Mouse (Mus musculus): Measurements from ENCODE around the gene Xrcc5. TPM values are rescaled to one million over a fixed set of nuclear protein-coding genes. Genes with fewer than 3 reads are reported as not detected.

Gene Xrcc5
- polyA plus RNA-seq, 1 experiment from 2014 or later: 16.7 TPM

DNA sequence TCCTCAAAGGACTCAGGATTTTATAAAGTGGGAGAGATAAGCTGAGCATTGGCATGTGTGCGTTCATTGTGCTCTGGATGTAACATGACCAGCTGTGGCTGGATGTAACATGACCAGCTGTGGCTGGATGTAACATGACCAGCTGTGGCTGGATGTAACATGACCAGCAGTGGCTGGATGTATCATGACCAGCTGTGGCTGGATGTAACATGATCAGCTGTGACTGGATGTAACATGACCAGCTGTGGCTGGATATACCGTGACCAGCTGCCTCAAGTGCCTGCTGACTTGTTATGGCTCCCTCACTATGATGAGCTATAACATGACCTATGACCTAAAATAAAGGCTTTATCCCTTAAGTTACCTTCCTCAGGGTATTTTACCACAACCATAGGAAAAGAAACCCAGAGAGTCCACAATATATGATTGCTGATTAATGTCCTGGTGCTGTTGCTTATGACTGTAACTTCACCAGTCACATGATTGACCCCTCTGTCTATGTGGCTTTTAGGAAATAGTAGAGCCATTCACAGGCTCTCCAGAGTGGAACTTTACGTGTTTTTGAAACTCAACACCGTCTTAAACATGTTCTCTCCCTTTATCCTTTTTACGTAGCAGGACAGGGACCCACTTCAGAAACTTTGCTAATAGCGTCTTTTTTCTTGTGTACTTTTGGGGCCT, 2.7 kb downstream of the Xrcc5 start:
- no peak for ATAC-seq (ENCODE audit: low FRiP score)
- H3K27me3 ChIP-seq (ENCODE audit: control insufficient read depth, insufficient read depth, low read length): no peaks in the 10 kb centered on the region
- H3K27ac ChIP-seq: no peak overlapping the region
- no peak overlapping the region for H3K4me3 ChIP-seq (replicated peaks; ENCODE audit: low read length)
- H3K4me1 ChIP-seq (replicated peaks; ENCODE audit: control insufficient read depth, insufficient read depth, low read length): peaks cover 9% of the 10 kb centered on the region
- H3K36me3 ChIP-seq (replicated peaks; ENCODE audit: control insufficient read depth, insufficient read depth): no peaks in the 10 kb centered on the region
- no peak for DNase-seq (ENCODE audit: low spot score)
- H3K9me3 ChIP-seq (ENCODE audit: control insufficient read depth, low read length): no peaks in the 10 kb centered on the region
- 70% methylated on average over 6 of the region's 6 CpGs for WGBS
- H3K9ac ChIP-seq: no peak overlapping the region
- H3K4me2 ChIP-seq (replicated peaks): no peak overlapping the region

DNA sequence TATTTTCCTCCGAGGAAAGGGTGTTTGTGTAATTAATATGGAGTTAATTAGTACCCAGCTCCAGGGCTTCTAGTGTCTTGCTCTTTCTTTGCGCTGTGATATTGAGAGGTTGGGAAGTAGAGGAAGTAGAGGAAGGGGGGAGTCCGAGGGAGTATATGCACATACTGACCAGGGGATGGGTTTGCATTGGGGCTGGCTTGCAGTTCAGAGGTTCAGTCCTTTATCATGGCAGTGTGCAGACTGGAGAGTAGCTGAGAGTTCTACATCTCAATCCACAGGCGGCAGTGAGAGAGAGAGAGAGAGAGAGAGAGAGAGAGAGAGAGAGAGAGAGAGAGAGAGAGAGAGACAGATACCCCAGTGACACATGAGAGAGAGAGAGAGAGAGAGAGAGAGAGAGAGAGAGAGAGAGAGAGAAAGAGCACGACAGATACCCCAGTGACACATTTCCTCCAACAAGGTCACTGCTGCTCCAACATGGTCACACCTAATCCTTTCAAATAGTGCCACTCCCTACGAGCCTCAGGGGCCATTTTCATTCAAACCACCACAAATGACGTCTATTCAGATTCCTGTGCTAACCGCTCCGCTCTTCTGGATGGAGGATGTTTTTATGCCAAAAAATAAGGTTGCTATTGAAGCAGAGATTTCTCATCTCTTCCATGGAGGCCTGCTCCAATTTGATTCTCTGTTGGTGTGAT, 5.6 kb downstream of the Xrcc5 start:
- H3K9ac ChIP-seq: no peak overlapping the region
- H3K4me3 ChIP-seq (replicated peaks; ENCODE audit: low read length): no peak overlapping the region
- no peaks in the 10 kb centered on the region for H3K27me3 ChIP-seq (ENCODE audit: control insufficient read depth, insufficient read depth, low read length)
- no peaks in the 10 kb centered on the region for H3K9me3 ChIP-seq (ENCODE audit: control insufficient read depth, low read length)
- H3K4me1 ChIP-seq (replicated peaks; ENCODE audit: control insufficient read depth, insufficient read depth, low read length): peaks cover 8% of the 10 kb centered on the region
- no peak overlapping the region for H3K4me2 ChIP-seq (replicated peaks)
- no peak for DNase-seq (ENCODE audit: low spot score)
- H3K36me3 ChIP-seq (replicated peaks; ENCODE audit: control insufficient read depth, insufficient read depth): 0 out of 2 replicates have a peak, but pooled peaks cover 10% of the 10 kb centered on the region
- ATAC-seq (ENCODE audit: low FRiP score): no peak
- WGBS: 88% methylated on average over 9 of the region's 9 CpGs
- no peak overlapping the region for H3K27ac ChIP-seq

GRCm38 (mm10) chr1:72313399-72314039, 6.3 kb downstream of the Xrcc5 start:
- Histone ChIP-seq H3K4me2 (replicated peaks) (no peak overlapping the region), H3K4me1 (replicated peaks; ENCODE audit: control insufficient read depth, insufficient read depth, low read length) (peaks cover 2% of the 10 kb centered on the region), H3K4me3 (replicated peaks; ENCODE audit: low read length) (no peak overlapping the region), H3K27ac (no peak overlapping the region), H3K27me3 (ENCODE audit: control insufficient read depth, insufficient read depth, low read length) (no peaks in the 10 kb centered on the region), H3K36me3 (replicated peaks; ENCODE audit: control insufficient read depth, insufficient read depth) (0 out of 2 replicates have a peak, but pooled peaks cover 10% of the 10 kb centered on the region), H3K9me3 (ENCODE audit: control insufficient read depth, low read length) (no peaks in the 10 kb centered on the region), H3K9ac (no peak overlapping the region)
- ATAC-seq (ENCODE audit: low FRiP score) (no peak), DNase-seq (ENCODE audit: low spot score) (peak; percentile 83)
- 78% methylated on average over 5 of the region's 5 CpGs for WGBS

DNA sequence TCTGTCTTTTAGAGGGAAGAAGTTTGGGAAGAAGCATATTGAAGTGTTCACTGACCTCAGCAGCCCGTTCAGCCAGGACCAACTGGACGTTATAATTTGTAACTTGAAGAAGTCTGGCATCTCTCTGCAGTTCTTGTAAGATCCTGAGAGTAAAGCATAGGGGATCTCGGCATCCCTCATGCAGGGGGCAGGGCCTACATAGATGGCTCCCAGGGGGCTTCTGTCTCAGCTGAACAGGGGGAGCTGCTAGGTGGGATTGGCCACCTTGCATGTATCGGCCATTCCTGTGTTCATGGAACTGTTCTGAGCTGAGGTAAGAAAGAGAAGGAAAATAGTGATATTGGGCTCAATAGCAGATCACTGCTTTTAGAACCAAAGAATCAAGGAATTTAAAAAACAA, 8.2 kb downstream of the Xrcc5 start:
- no peak for ATAC-seq (ENCODE audit: low FRiP score)
- Histone ChIP-seq H3K27me3 (ENCODE audit: control insufficient read depth, insufficient read depth, low read length) (no peaks in the 10 kb centered on the region), H3K4me1 (replicated peaks; ENCODE audit: control insufficient read depth, insufficient read depth, low read length) (no peaks in the 10 kb centered on the region), H3K9ac (no peak overlapping the region), H3K36me3 (replicated peaks; ENCODE audit: control insufficient read depth, insufficient read depth) (peaks cover 17% of the 10 kb centered on the region; the same call in 1 of the 2 replicates), H3K9me3 (ENCODE audit: control insufficient read depth, low read length) (no peaks in the 10 kb centered on the region), H3K4me3 (replicated peaks; ENCODE audit: low read length) (no peak overlapping the region), H3K4me2 (replicated peaks) (no peak overlapping the region), H3K27ac (no peak overlapping the region)
- DNase-seq (ENCODE audit: low spot score): no peak
- WGBS: 81% methylated on average over 4 of the region's 4 CpGs

DNA sequence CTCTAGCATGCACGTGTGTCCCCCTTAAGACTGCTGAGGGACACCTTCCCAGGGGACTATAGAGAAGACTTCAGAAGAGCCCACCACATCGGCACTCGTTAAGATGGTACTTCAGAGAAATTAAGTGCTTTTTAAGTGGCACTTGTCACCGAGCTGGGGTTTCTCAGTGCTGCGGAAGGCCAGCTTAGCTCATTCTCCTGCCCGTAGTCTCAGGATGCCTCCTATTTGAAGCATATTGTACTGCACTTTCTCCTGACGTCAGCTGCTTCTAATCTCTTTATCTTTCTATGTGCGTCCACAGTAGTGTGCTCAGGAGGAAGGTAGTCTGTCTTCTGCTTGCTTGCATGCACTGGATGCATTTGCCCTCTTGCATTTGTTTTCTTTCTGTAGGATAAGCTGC, 9.2 kb downstream of the Xrcc5 start:
- H3K4me2 ChIP-seq (replicated peaks): no peak overlapping the region
- no peak overlapping the region for H3K9ac ChIP-seq
- H3K4me1 ChIP-seq (replicated peaks; ENCODE audit: control insufficient read depth, insufficient read depth, low read length): no peaks in the 10 kb centered on the region
- no peak overlapping the region for H3K27ac ChIP-seq
- H3K9me3 ChIP-seq (ENCODE audit: control insufficient read depth, low read length): no peaks in the 10 kb centered on the region
- H3K4me3 ChIP-seq (replicated peaks; ENCODE audit: low read length): no peak overlapping the region
- H3K36me3 ChIP-seq (replicated peaks; ENCODE audit: control insufficient read depth, insufficient read depth): peaks cover 22% of the 10 kb centered on the region; the same call in 1 of the 2 replicates
- 81% methylated on average over 8 of the region's 8 CpGs for WGBS
- ATAC-seq (ENCODE audit: low FRiP score) (no peak), DNase-seq (ENCODE audit: low spot score) (peak; percentile 27)
- no peaks in the 10 kb centered on the region for H3K27me3 ChIP-seq (ENCODE audit: control insufficient read depth, insufficient read depth, low read length)

DNA sequence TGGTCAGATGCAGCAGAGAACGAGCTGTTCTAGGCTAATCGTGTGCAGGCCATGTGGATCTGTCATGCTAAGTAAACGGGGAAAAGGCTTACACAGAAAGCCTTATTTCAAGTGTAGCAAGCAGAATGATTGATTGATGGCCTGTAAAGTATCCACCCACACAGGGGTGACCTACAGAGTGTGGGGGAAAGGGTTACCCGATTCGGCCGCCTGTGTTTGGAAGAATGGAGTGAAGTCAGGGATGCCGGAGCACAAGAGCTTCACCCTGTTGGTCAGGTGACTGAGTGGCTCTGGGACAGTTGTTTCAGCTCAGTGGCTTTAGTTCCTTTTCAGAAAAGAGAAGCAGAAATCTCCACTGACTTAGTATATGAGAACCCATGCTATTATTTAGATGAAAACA, 9.7 kb downstream of the Xrcc5 start:
- DNase-seq (ENCODE audit: low spot score): no peak
- Histone ChIP-seq H3K4me1 (replicated peaks; ENCODE audit: control insufficient read depth, insufficient read depth, low read length) (no peaks in the 10 kb centered on the region), H3K4me3 (replicated peaks; ENCODE audit: low read length) (no peak overlapping the region), H3K27ac (no peak overlapping the region), H3K4me2 (replicated peaks) (no peak overlapping the region), H3K9me3 (ENCODE audit: control insufficient read depth, low read length) (no peaks in the 10 kb centered on the region), H3K9ac (no peak overlapping the region), H3K36me3 (replicated peaks; ENCODE audit: control insufficient read depth, insufficient read depth) (peaks cover 22% of the 10 kb centered on the region; the same call in 1 of the 2 replicates), H3K27me3 (ENCODE audit: control insufficient read depth, insufficient read depth, low read length) (no peaks in the 10 kb centered on the region)
- 81% methylated on average over 7 of the region's 7 CpGs for WGBS
- ATAC-seq (ENCODE audit: low FRiP score): no peak

DNA sequence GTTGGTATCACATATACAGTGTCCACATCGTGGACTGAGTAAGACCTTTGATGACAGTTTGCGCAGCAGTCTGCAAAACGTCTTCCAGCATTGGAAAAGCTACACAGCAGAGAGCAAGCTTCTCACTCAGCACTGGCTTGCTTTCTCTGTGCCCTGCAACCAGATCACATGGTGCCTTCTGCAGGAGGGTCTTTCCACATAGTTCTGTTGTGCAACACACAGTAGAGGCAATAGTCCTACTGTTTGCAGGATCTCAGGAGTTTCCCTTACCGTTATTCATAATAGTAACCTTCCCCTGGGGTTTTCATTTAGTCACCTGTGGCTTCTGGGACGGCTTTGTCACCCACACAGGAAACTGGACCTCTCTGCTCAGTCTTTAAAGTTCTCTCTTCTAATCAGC, 13.5 kb downstream of the Xrcc5 start:
- no peaks in the 10 kb centered on the region for H3K9me3 ChIP-seq (ENCODE audit: control insufficient read depth, low read length)
- no peak for ATAC-seq (ENCODE audit: low FRiP score)
- H3K27ac ChIP-seq: no peak overlapping the region
- WGBS: 91% methylated on average over 5 of the region's 5 CpGs
- H3K27me3 ChIP-seq (ENCODE audit: control insufficient read depth, insufficient read depth, low read length): no peaks in the 10 kb centered on the region
- no peak for DNase-seq (ENCODE audit: low spot score)
- H3K9ac ChIP-seq: no peak overlapping the region
- no peaks in the 10 kb centered on the region for H3K4me1 ChIP-seq (replicated peaks; ENCODE audit: control insufficient read depth, insufficient read depth, low read length)
- H3K36me3 ChIP-seq (replicated peaks; ENCODE audit: control insufficient read depth, insufficient read depth): peaks cover 26% of the 10 kb centered on the region
- H3K4me2 ChIP-seq (replicated peaks): no peak overlapping the region
- no peak overlapping the region for H3K4me3 ChIP-seq (replicated peaks; ENCODE audit: low read length)

DNA sequence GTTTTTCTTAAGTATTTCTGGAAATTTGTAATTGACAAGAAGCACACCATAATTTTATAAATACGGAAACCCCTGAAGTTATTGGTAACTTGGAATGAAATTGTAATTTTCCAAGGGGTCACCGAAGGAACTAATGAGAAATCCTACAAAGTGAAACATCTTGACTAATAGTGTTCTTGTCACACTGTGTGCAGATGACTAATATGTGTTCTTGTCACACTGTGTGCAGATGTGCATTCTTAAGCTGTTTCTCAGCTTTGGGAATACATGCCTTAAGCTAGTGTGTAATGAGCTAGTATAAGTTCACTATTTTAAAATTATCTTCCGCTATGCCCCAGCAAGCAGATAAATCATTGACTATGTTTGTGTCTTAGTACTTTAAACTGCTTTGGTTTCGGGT, 16.0 kb downstream of the Xrcc5 start:
- whole genome bisulfite sequencing: 98% methylated on average over 4 of the region's 4 CpGs
- DNase-seq (ENCODE audit: low spot score): no peak
- ATAC-seq (ENCODE audit: low FRiP score): no peak

DNA sequence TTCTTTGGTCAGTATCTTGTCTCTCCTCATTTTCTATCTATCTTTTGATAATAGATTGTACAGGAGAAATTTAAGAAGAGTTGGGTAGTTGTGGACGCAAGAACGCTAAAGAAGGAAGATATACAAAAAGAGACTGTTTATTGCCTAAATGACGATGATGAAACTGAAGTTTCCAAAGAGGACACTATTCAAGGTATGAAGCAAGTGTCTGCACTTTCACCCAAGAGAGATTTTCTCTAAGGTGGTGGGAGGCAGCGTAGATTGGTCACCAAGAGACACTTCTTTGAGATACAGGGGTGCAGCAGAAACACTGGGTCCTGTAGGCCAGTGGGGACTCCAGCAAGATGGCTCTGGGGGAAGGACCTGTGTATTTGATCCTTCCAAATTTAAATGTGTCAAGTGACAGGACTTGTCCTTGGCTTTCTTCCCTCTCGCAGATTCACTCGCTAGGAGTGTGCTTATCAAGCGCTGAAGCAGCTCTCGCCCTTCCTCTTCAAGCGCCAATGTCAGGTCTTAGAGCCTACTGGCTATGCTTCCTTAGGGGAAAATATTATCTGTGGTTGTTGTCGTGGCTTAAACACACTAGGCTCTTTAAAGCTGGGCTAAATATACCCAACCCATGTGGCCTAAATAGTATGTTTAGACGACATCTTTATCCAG, 19.1 kb downstream of the Xrcc5 start:
- 96% methylated on average over 11 of the region's 11 CpGs for WGBS
- H3K9ac ChIP-seq: no peak overlapping the region
- peaks cover 56% of the 10 kb centered on the region for H3K36me3 ChIP-seq (replicated peaks; ENCODE audit: control insufficient read depth, insufficient read depth)

More for the DNA sequence above, 16.0 kb downstream of the Xrcc5 start:
- H3K4me2 ChIP-seq (replicated peaks): no peak overlapping the region
- H3K27ac ChIP-seq: no peak overlapping the region
- H3K36me3 ChIP-seq (replicated peaks; ENCODE audit: control insufficient read depth, insufficient read depth): peaks cover 44% of the 10 kb centered on the region
- no peak overlapping the region for H3K9ac ChIP-seq
- H3K4me3 ChIP-seq (replicated peaks; ENCODE audit: low read length): no peak overlapping the region
- H3K9me3 ChIP-seq (ENCODE audit: control insufficient read depth, low read length): no peaks in the 10 kb centered on the region
- no peaks in the 10 kb centered on the region for H3K4me1 ChIP-seq (replicated peaks; ENCODE audit: control insufficient read depth, insufficient read depth, low read length)
- no peaks in the 10 kb centered on the region for H3K27me3 ChIP-seq (ENCODE audit: control insufficient read depth, insufficient read depth, low read length)

More for the DNA sequence above, 19.1 kb downstream of the Xrcc5 start:
- DNase-seq (ENCODE audit: low spot score) (no peak), ATAC-seq (ENCODE audit: low FRiP score) (no peak)
- Histone ChIP-seq H3K27me3 (ENCODE audit: control insufficient read depth, insufficient read depth, low read length) (no peaks in the 10 kb centered on the region), H3K4me1 (replicated peaks; ENCODE audit: control insufficient read depth, insufficient read depth, low read length) (no peaks in the 10 kb centered on the region), H3K4me2 (replicated peaks) (no peak overlapping the region), H3K4me3 (replicated peaks; ENCODE audit: low read length) (no peak overlapping the region), H3K27ac (no peak overlapping the region), H3K9me3 (ENCODE audit: control insufficient read depth, low read length) (no peaks in the 10 kb centered on the region)
